Mouse (Mus musculus): ENCODE measurements around the gene Rbfox1.

The Rbfox1 gene

DNA sequence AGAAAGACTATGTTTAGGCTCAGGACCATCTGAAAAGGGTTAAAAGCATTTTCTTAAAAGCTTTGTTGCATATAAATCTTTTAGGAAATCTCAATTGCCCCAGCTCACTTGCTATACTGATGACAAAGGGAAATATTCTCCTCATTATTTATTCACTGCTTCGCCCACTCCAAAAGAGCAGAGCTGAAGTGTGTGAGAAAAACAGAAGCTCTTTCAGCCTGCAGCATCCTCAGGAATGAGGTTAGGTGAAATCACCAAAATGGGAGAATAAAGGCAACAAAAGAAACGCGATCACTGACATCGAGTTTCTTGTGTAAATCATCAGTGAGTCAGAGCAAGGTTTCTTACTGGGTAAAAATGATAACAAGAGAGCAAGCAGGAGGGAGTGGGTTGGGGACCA is 1469.0 kb downstream of the Rbfox1 start:
- no peak for DNase-seq (ENCODE audit: low read depth, low spot score)

DNA sequence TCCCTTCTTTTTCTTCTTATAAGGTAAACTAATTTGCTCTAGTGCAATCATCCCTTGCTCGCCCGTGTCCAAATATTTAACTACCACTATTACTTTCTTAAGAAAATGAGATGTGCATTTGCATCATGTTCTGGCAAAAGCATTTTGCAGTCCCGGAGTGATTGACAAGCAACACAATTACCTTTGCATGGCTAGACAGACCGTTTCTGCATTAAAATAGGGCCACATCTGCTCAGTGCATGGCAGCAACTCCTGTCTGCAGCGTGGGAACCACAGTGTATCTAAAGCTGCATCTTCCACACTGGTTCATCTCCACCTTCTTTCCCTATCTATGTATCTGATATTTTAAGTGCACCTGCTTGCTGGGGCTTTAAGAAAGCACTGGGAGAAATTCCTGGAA is 1473.9 kb downstream of the Rbfox1 start:
- no peak for DNase-seq (ENCODE audit: low read depth, low spot score)

DNA sequence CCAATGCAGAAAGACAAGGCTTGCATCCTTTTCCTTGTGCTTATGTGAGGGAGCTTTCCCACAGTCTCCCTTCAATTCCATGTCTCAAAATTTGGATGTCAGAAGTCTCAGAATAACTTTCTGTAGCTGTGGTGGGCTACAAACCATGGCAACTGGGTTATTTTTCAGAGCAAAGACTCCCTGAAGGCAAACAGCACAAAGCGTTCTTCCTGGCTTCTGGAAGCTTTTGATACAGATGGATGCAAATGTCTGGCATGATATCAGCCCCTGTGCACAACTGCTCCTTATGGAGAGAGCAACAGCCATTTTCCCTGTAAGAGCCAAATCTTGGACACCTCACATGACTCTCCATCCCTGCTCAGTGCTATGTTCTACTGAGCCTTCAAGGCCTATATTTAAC is 1475.6 kb downstream of the Rbfox1 start:
- DNase-seq (ENCODE audit: low read depth, low spot score), result no peak

DNA sequence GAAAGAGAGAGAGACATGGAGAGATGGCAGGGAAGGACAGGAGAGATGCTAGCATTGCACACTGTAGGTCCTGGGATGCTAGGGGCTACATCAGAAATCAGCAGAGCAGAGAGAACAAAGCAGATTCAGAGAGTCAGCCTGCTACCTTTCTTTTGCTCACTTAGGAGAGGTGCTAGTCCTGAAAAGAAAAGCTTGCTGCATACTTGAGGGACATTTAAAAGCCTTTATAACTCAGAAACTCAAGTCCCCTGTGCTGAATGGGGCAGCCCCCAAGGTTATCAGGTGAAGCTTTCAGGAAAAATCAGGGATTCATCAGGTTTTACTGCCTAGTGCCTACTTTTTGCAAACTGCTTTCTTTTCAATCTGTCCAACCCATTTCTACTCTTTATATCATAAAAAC is 1480.7 kb downstream of the Rbfox1 start:
- DNase-seq (ENCODE audit: low read depth, low spot score), result no peak

DNA sequence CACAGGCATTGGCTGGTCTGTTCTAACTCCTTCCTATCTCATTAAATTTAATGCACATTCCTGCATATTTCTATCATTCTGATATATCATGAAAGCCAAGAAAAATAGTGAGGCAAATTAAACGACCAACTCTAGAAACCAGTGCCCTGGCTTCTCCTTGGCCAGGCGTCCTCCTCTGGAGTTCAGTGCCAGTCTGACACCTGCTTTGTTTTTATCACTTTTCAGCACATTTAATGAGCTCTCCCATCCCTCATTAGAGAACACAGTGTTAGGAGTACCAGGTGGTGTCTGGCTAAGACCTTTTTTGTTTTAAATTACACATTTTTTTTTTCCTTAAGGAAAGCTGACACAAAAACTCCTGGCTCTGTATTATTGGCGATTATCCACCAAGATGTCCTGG is 1489.0 kb downstream of the Rbfox1 start:
- DNase-seq (ENCODE audit: low read depth, low spot score), result no peak

DNA sequence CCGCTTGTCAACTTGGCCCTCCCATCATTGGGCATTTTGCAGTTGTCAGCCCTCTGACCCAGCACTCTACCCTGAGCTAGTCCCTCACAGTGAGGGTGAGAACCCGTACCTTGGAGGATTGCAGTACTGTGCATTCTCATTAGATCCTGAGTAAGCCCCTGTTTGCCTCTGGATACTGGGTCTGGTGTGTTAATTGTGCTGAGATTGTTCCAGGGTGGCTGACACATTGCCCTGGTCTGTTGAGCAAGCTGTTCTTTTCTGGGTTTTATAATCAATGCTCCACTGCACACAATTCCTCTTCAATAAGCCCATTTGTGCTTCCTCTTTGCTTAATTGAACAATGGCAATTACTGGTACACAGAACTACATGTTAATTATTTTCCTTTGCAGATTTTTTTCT is 1489.5 kb downstream of the Rbfox1 start:
- DNase-seq (ENCODE audit: low read depth, low spot score), result no peak

DNA sequence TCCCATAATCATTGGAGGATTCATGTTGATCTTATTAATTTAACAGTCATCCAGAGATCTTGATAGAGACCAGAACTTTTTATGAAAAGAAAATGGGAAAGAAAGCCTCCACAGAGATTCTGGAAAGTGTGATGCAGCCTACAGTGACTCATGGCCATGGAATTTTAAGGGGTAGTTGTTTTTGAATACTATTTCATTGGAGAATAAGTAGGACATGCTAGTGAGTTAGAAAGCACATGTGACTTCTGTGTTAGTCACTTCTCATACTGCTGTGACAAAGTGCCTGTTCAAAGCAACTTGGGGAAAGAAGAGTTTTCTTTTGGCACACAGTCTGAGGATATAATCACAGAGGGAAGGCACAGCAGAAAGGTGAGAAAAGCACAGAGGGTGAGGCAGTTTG is 1510.9 kb downstream of the Rbfox1 start:
- DNase-seq (ENCODE audit: low read depth, low spot score), result no peak

DNA sequence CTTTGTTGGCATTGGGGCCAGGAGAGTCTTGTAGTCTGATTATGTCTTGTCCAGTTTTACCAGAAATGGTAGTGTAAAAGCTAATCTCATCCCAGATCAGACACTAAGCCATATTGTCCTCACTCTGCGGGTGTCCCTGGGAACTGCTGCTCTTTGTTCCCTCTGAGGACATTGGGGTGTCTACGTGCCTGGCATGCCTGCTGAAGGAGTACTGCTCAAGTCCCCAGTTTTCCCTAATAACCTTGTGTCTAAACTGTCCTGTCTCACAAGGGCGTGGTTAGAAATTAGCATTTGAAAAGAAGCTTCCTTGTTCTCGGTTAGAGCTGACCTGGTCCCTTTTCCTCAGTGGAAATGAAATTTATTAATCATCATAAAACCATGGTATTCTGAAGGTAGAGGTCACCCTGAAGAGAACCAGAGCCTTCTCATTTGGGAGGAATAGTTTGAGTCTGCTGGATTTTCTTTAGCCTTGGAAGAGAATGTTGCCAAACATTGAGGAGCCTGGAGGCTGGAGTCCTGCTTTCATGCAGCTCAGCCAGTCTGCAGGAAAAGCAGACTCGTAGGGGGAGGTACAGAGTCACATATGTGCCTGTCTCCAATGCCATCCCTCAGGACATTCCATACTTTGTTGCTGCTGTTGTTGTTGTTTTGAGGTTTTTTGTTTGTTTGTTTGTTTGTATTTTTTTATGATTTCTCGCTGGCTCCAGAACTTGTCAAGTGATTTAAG is 1519.8 kb downstream of the Rbfox1 start:
- no peak for DNase-seq (ENCODE audit: low read depth, low spot score)

DNA sequence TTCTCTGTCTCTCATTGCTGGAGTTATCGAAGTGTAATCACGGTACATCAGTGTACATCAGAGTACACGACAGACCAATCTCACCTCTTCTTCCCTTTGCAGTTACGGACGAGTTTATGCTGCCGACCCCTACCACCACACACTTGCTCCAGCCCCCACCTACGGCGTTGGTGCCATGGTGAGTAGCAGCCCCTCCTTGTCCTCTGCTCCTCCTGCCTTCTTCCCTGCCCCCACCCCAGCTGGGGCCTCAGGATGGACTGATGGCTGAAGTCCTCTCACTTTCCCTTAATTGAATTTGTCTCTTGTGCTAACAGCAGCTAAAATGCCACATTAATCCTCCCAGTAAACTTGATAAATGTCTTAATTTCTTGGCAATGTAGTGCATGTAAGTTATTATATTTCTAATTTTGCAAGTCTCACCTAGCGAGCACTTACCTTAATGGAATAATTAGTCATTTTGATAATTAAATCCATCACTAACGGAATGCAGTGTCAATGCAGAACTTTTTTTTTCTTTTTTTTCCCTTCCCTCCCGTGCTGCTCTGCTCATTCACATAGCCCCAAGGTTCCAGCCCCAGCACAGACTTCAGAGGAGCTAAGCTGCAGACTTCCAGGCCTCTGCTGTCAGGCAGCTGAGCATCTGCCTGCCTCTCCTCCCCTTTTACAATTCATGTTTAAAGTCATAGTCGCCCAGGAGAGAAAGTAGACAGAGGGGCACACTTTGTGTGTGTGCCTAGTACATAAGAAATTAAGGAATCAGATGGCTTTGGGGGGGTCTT is 1522.9 kb downstream of the Rbfox1 start:
- no peak for DNase-seq (ENCODE audit: low read depth, low spot score)

DNA sequence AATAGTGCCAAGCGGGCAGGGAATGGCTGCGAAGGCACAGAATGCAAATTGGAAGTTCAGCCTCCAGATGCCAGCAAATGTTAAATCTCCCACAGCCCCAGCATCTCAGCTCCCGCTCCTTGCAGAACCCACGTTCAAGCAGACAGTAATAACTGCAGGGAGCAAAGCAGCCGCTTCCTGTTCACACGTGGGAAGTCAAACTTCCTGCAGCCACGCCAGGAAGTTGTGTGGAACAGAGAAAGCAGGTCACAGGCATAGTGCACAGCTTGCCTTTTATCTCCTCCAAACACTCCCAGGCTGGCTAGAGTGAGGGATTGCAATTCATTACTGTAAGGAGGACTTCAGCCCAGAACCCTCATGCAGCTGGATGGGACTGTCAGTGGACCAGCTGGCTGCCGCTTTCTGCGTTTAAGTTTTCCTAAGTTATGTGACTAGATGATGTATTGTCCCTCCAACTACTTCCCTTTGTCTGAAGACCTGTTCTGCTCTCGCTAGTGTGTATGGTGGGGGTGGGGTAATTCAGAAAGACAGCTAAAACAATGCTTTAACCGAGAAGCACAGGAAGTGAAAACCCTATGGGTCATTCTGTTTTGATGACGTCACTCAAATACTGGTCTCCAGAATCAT is 1534.6 kb downstream of the Rbfox1 start:
- peak; percentile 22 for DNase-seq (ENCODE audit: low read depth, low spot score)

DNA sequence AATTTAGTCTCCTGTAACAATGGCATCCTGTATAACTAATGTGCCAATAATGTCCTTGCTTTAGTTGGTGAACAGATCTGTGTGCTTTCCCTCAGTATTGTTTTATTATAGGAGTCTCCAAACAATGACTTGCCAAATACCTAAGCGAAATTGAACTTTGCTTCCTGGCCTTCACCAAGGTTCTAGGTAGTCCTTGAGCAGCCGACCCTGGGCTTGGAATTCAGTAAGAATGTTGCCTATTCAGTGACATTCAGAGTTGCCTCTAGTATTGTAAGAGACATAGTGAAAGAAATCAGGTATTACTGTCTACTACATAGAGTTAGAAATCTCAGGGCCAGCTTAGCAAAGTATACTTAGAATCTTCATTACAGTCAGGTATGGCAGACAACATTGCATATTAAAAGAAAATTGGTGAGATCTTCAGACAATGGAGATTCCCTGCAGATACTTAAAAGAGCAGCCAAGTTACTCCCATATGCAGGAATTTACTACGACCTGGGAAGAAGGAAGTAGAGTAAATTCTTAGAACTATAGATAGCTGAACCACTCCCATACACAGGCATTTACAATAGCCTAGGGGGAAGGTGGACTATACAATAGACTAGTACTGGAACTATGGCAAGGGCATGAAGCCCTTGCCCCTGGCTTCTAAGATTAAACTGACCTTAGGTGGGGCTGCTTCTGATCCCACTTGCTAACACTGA is 1540.4 kb downstream of the Rbfox1 start:
- DNase-seq (ENCODE audit: low read depth, low spot score), result no peak

DNA sequence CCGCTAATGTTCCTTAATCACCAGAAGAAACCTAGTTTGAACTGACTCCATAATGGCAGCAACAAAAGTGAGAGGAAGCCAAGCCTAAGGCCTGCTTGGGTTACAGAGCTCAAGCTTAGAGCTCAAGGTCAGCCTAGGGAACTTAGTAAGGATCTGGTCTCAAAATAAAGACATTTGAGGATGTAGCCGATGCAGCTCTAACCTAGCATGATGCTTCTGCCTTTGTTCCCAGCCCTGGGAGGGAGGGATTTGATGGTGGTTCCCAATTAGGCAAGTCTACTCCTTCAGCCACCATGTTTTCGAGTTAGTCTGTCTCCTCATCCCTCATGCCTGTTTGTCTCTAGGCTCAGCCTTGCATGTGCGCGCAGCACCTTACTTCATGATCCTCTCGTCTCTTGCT is 1548.1 kb downstream of the Rbfox1 start:
- no peak for DNase-seq (ENCODE audit: low read depth, low spot score)

DNA sequence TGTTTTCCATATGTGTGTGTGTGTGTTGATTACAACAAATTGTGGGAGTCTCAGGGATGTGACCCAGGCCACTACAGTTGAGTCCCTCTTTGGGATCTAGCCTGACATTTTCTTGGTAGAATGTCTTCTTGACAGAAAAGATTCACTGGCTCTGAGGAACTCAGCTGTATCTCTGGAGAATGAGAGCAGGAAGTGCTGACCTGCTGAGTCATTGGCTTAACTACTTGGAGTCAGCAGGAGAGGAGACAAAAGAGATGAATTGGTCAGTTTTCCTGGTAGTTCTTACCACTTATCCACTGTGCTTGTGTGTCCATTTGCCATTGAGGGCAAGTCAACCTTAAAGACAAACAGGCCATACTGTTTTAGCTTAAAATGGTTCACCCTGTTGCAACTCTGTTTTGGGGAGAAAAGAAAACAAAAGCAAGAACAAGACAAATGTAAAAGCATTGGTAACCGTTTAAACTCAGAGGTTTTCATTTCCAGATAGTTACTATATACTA is 1561.7 kb downstream of the Rbfox1 start:
- DNase-seq (ENCODE audit: low read depth, low spot score), result no peak

DNA sequence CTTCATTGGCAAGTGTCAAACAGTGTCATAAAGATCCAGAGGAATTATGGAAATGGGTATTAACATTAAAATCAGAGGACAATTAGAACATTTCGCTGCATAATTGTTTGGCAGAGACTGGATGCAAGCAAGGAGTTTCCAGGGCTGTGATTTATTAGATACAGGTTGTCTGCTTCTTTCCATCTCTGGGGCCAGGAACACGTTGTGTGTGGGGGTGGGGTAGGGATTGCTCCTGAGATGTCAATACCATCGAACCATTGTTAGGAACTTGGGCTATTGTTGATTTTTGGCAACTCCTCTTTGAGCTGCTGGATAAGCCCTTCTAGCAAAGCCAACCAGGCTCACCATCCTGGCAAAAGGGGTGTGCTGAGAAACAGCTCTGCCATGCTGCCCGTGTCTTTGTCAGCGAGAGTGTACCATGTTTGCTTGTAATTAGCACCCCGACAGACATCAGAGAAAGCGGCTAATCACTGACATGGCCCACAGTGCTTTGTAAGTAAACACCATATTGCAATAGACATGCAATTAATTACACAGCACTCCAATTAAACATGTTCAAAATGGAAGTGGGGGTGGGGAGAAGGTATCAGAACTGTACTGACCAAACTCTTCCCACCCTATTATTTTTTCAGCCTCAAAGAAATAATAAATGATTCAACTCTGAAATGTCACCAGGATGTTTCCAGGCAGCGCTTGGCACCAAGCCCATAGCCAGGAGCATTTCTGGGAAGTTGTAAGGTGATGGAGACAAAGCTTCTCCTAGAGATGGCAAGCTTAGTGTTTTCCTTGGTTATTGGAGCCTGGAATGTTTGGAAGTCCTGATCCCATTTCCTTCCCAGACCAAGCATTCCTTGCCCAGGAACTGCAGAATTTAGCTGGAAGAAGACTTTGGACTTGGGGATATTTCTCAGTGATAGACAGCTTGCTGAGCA is 1562.8 kb downstream of the Rbfox1 start:
- no peak for DNase-seq (ENCODE audit: low read depth, low spot score)

DNA sequence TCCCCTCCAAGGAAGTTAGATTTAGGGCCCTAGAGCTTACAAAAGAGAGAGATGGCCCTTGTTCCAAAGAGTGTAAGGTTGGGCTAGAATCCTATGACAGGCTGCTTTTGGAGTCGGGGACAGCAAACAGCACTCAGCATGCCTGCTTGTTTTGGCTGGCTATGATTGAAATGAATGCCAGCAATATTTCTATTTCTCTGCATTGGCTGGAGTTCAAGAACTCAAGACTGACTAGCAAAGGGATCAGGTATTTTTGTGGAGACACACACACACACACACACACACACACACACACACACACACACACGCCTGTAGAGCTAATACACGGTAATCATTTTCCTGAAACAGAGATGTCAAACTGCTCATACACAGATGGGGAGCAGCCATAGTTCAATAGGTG is 1566.0 kb downstream of the Rbfox1 start:
- DNase-seq (ENCODE audit: low read depth, low spot score), result no peak

DNA sequence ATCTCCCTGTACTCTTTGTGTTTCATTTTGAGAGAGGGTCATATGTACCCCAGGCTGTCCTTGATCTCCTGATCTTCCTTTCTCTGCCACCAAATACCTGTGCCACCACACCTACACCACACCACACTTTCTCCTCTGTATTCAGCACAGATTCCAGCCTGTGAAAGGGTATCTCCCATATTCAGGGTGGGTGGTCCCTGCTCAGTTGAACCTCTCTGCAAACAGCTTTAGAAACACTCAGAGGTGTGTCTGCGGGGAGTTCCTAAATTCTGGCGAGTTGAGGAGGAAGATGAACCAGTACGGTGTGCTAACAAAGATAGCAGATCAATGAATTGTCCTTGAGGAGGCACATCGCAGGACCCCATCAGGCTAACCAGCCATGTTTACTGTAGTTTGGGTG is 1572.4 kb downstream of the Rbfox1 start:
- DNase-seq (ENCODE audit: low read depth, low spot score), result no peak

Data from CD4-positive helper T cell, adult 2 months (primary cell).